Mouse (Mus musculus) kidney, postnatal 0 days (tissue): ENCODE results near the gene Map1s. TPM values are rescaled to one million over a fixed set of nuclear protein-coding genes. Genes with fewer than 3 reads are reported as not detected.
A peak's percentile ranks its signal among the peaks of the same experiment; 100 is the strongest.

Source experiments
- ATAC-seq: fragments of 200-750 bp; cut with Nextera tagmentation; replicated peaks from 2 replicates; pipeline ENCODE4 v1.8.0; 2017; ENCODE audit warnings: low read depth, moderate number of reproducible peaks, moderate TSS enrichment, moderate library complexity; ENCODE audit not compliant: low FRiP score
- DNase-seq: peaks from one replicate; pipeline ENCODE4 v3.0.0-alpha.2; 2016; ENCODE audit warnings: low spot score
- H3K27ac ChIP-seq: fragments of 300-500 bp; sonication (generic); 2 replicates; pipeline ENCODE4 v1.5.1; 2014; ENCODE audit warnings: mild to moderate bottlenecking
- H3K27me3 ChIP-seq: fragments of 300-500 bp; sonication (generic); 2 replicates; pipeline ENCODE4 v1.6.1; 2014; ENCODE audit warnings: low read length, mixed read lengths; ENCODE audit not compliant: insufficient read depth
- H3K36me3 ChIP-seq: fragments of 300-500 bp; sonication (generic); 2 replicates; pipeline ENCODE4 v1.6.1; 2014; ENCODE audit warnings: low read length, mixed read lengths; ENCODE audit not compliant: insufficient read depth
- H3K4me1 ChIP-seq: fragments of 300-500 bp; sonication (generic); replicated peaks from 2 replicates; pipeline ENCODE4 v1.6.1; 2014; ENCODE audit warnings: antibody characterized with exemption, low read length, mixed read lengths; ENCODE audit not compliant: insufficient read depth
- H3K4me2 ChIP-seq: fragments of 300-500 bp; sonication (generic); 2 replicates; pipeline ENCODE4 v1.6.1; 2014; ENCODE audit warnings: mild to moderate bottlenecking, low read length, moderate library complexity, mixed read lengths
- H3K4me3 ChIP-seq: fragments of 300-500 bp; sonication (generic); replicated peaks from 2 replicates; pipeline ENCODE4 v1.5.1; 2014; ENCODE audit warnings: low read depth, low read length
- H3K9ac ChIP-seq: fragments of 300-500 bp; sonication (generic); 2 replicates; pipeline ENCODE4 v1.6.1; 2014; ENCODE audit warnings: low read depth, low read length
- H3K9me3 ChIP-seq: fragments of 300-500 bp; sonication (generic); replicated peaks from 2 replicates; pipeline ENCODE4 v1.6.1; 2016; ENCODE audit warnings: low read length, inconsistent platforms, mixed read lengths
- CTCF ChIP-seq: IDR thresholded peaks from 2 replicates; pipeline ENCODE4 v1.5.1; 2016; ENCODE audit warnings: antibody characterized with exemption, low read depth, mild to moderate bottlenecking, moderate library complexity
- WGBS: fragments of 180-500 bp; shearing (Covaris S2); extraction: QIAGEN DNeasy Blood & Tissue Kit; methylation state at CpG from one replicate; pipeline ENCODE4 v1.1.7; 2014; 5-methylcytosine and 5-hydroxymethylcytosine counted together
- polyA plus RNA-seq: library from polyadenylated mRNA; unstranded; fragments of >200 nt; fragmentation: Nextera tagmentation; extraction: Ambion mirVana; gene quantifications from 2 replicates; pipeline ENCODE4 v1.2.1, GENCODE M21; 2015

Gene Map1s
- polyA plus RNA-seq, 1 experiment from 2014 or later, result 32.5 TPM

DNA sequence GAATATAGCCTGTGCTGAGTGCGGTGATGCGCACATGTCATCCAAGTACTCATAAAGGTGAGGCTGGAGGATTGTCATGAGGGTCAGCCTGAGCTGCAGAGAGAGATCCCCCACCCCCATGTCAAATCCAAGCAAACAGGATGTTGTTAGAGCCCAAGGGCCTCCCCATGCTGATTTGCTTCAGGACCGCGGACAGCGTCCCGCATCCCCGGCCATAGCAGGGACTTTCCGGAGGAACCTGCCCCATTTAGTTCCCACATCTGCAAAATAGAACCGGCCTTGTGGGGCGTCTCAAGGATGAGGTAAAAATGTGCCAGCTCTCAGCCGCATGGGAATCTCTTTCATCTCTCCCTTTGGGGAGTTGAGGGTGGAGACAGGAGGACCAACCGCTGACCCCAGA is 20.1 kb upstream of the Map1s start:
- DNase-seq (peak; percentile 63), ATAC-seq (no peak)
- Histone ChIP-seq H3K27me3 (no peaks in the 10 kb centered on the region), H3K4me3 (no peak overlapping the region), H3K4me1 (no peaks in the 10 kb centered on the region), H3K9me3 (no peaks in the 10 kb centered on the region), H3K4me2 (no peak overlapping the region), H3K27ac (no peak overlapping the region), H3K9ac (no peak overlapping the region), H3K36me3 (no peaks in the 10 kb centered on the region)
- WGBS, result 10% methylated on average over 12 of the region's 12 CpGs
- TF ChIP-seq CTCF, result no peak

DNA sequence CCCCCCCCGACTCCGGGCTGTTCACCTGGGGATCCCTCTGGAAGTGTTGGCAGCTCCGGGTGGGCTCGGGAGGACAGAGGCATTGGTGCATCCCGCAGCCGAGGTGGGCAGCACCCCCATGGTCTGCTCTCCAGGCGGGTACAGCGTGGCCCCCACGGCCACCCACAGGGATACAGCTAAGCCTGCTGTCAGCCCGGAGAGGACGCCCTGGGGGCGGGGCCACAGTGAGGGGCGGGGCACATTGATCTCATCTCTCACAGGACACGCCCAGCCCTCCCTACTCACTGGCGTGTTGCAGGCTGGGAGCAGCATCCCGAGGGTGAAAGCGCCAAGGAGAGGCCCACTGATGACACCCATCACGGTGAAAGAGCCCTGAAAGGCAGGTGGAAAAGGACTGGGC is 18.1 kb upstream of the Map1s start:
- DNase-seq, result peak; percentile 19
- no peak overlapping the region for H3K4me2 ChIP-seq

DNA sequence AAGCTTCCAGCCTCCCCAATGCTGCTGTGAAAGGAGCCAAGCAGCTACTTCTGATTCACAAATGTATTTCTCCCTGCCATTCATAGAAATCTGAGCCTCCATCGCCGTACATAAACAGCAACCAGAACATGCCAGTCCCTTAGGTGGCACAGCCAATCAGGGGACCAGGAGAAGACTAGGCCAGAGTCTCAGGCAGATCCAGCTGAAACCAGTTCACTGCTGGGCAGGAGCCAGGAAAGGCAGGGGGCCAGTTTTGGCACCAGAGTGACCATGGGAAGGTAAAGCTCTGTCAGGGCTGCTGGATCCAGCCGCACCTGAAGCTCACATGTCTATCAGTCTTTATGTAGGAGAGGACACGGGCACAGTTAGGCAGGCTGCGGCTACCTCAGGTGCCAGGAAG is 15.1 kb upstream of the Map1s start:
- no peak overlapping the region for H3K4me2 ChIP-seq
- ATAC-seq (no peak), DNase-seq (no peak)
- peaks cover 14% of the 10 kb centered on the region for H3K4me1 ChIP-seq
- no peak overlapping the region for H3K9ac ChIP-seq
- WGBS, result 89% methylated on average over 5 of the region's 5 CpGs
- H3K27ac ChIP-seq, result no peak overlapping the region
- peaks cover 17% of the 10 kb centered on the region for H3K27me3 ChIP-seq
- TF ChIP-seq CTCF, result no peak
- H3K9me3 ChIP-seq, result no peaks in the 10 kb centered on the region
- H3K4me3 ChIP-seq, result no peak overlapping the region
- peaks cover 11% of the 10 kb centered on the region for H3K36me3 ChIP-seq

More for the DNA sequence above, 18.1 kb upstream of the Map1s start:
- H3K9me3 ChIP-seq, result no peaks in the 10 kb centered on the region
- no peak overlapping the region for H3K27ac ChIP-seq
- WGBS, result 9% methylated on average over 15 of the region's 18 CpGs
- H3K9ac ChIP-seq, result no peak overlapping the region
- H3K36me3 ChIP-seq, result no peaks in the 10 kb centered on the region
- TF ChIP-seq CTCF, result no peak
- H3K27me3 ChIP-seq, result peaks cover 17% of the 10 kb centered on the region
- 0 out of 2 replicates have a peak, but pooled peaks have one; percentile 23 for ATAC-seq
- peaks cover 11% of the 10 kb centered on the region for H3K4me1 ChIP-seq
- H3K4me3 ChIP-seq, result no peak overlapping the region

DNA sequence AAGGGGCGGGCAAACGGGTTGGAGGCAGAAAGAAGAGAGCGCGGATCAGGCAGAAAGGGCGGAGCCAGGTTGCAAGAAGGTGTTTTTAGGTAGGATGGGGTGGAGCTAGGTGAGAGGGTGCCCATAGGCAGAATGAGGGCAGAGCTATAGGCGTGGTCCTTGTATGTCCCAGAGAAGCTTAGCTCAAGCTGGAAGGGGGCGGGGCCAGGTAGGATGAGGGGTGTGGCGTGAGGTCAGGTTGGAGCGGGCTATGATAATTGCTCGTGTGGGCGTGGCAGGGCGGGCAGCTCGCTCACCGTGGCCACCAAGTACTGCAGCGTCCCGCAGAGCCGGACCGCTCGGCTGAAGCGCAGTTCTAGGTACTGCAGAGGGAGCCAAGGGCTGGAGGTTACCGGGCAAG is 14.4 kb upstream of the Map1s start:
- Histone ChIP-seq H3K9me3 (no peaks in the 10 kb centered on the region), H3K36me3 (peaks cover 11% of the 10 kb centered on the region), H3K27me3 (peaks cover 17% of the 10 kb centered on the region), H3K4me1 (peaks cover 18% of the 10 kb centered on the region), H3K4me2 (peak overlapping the region; percentile 46), H3K4me3 (no peak overlapping the region), H3K9ac (no peak overlapping the region), H3K27ac (no peak overlapping the region)
- 8% methylated on average over 21 of the region's 21 CpGs for WGBS
- ATAC-seq (peak; percentile 56), DNase-seq (peak; percentile 31)
- TF ChIP-seq CTCF, result no peak

DNA sequence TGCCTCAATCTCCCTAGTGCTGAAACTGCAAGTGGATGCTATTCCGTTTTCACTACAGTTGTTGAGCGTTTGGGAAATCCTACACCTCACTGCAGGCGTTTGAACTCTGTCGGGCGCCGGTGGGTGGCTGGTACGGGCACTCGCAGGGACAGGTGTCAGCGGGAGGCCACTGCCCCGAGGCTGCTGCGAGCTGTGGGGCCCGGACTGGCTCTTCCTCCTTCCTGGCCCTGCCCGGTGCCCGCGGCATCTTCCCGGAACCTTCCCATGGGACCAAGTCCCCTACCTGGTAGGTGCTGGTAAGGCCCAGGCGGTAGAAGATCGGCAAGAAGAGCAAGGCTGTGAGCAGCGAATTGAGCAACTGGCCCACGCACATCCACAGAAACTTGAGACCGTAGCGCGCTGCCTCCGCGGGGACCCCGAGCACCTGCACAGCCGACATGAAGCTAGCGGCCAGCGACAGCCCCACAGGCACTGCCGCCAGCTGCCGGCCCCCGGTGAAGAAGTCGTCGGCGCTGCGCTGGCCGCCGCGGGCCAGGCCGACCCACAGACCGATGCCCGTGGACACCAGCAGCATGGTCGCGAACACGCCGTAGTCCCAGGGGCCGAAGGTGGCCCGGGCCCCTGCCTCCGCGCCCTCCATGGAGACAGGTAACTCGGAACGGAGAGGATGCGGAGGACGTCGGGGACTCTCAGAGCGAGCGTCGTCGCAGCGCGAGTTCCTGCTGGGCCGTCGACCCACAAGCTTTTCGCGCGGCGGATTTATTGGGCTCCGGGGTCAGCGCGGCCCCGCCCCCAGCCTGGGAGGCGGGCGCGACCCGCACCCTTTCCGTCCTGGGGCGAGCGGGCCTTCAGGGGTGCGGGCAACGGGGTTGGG is 13.5 kb upstream of the Map1s start, which contains the start of gene Slc5a5:
Slc5a5 (minus strand) TSS at position 736 of the 874 bp plus-strand sequence.
- no peak within 1 kb of the TSS for H3K27ac ChIP-seq
- no peak for ATAC-seq
- WGBS, result 3% methylated on average over 80 of the region's 80 CpGs
- no peak for DNase-seq
- TF ChIP-seq CTCF, result no peak
- H3K4me1 ChIP-seq, result peaks cover 18% of the 10 kb centered on the region
- peak within 1 kb of the TSS; percentile 22; the same call in 1 of the 2 replicates for H3K4me3 ChIP-seq
- peaks cover 11% of the 10 kb centered on the region for H3K36me3 ChIP-seq
- H3K9me3 ChIP-seq, result no peaks in the 10 kb centered on the region
- peak within 1 kb of the TSS; percentile 46 for H3K4me2 ChIP-seq
- no peak within 1 kb of the TSS for H3K9ac ChIP-seq
- H3K27me3 ChIP-seq, result peaks cover 17% of the 10 kb centered on the region

DNA sequence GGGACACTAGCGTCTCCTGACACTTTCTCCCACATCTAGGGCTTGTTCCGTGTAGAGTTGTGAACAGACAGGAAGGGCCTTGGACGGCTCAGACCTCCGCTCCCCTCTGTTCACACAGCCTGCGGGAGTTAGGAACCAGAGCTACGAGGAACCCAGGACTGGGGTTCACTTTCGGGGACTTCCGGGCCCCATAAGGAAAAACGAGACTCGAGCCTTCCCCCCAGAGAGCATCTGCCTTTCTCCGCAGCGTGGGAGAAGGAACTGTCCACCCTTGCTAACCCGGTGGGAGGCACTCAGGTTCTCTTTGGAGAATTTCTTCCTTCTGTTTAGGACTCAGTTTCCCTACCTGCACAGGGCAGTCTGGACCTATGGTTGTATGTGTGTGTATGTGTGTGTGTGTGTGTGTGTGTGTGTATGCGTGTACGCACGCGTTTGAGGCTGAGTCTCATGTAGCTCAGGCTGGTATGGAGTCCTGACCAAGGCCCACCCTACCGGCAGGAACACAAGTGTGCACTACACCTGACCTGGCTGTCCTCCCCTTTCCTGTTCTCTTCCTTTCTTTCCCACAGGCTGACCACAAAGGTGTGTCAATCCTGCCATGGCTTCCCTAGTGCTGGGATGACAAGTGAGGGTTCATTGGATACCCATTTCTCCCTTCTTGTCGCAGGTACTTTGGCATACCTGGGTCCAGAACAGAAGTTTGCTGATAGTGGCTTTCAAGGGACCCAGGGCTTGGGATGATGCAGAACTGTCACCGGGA is 12.7 kb upstream of the Map1s start:
- H3K27ac ChIP-seq, result no peak overlapping the region
- no peak overlapping the region for H3K4me3 ChIP-seq
- no peaks in the 10 kb centered on the region for H3K9me3 ChIP-seq
- no peak for TF ChIP-seq CTCF
- ATAC-seq (no peak), DNase-seq (no peak)
- 31% methylated on average over 20 of the region's 20 CpGs for WGBS
- no peak overlapping the region for H3K9ac ChIP-seq
- peaks cover 19% of the 10 kb centered on the region for H3K4me1 ChIP-seq
- H3K4me2 ChIP-seq, result peak overlapping the region; percentile 46
- peaks cover 17% of the 10 kb centered on the region for H3K27me3 ChIP-seq
- peaks cover 11% of the 10 kb centered on the region for H3K36me3 ChIP-seq
